Mouse (Mus musculus): ENCODE data around the gene Cemip2.
"Not testable (repeated sequence)": the region's sequence is repeated elsewhere in the genome, so short reads cannot be mapped to it uniquely, and the experiment has no call there.

Cemip2 gene

GRCm38 (mm10) chr19:21865242-21866055 lies 87.3 kb downstream of the Cemip2 start:
- no peak for DNase-seq (ENCODE audit: low spot score in 2 of 2)

DNA sequence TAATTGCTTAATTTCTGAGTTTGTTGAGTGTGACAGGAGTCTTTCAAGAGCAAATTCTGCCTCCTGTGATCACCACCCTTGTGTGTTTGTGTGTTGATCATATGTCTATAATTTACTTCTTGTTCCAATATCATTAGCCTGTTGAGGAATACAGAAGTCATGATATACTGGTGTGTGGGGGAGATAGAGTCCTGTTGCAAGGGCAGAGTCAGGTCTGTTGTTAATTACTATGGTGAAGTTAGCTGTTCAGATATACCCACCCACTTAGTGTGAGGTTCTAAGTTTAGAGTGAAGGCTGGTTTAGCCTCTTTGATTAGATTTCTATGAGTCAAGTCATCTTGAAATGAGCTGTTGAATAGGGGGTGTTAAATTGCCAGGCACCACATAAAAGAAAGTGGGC lies 88.0 kb downstream of the Cemip2 start:
- DNase-seq (ENCODE audit: low spot score in 2 of 2) = no peak

- DNase-seq (ENCODE audit: low spot score in 2 of 2) = not testable (repeated sequence)
Observed at GRCm38 (mm10) chr19:21866756-21867155, 88.6 kb downstream of the Cemip2 start.

GRCm38 (mm10) chr19:21868471-21868870 lies 90.3 kb downstream of the Cemip2 start:
- DNase-seq (ENCODE audit: low spot score in 2 of 2) = no peak

DNA sequence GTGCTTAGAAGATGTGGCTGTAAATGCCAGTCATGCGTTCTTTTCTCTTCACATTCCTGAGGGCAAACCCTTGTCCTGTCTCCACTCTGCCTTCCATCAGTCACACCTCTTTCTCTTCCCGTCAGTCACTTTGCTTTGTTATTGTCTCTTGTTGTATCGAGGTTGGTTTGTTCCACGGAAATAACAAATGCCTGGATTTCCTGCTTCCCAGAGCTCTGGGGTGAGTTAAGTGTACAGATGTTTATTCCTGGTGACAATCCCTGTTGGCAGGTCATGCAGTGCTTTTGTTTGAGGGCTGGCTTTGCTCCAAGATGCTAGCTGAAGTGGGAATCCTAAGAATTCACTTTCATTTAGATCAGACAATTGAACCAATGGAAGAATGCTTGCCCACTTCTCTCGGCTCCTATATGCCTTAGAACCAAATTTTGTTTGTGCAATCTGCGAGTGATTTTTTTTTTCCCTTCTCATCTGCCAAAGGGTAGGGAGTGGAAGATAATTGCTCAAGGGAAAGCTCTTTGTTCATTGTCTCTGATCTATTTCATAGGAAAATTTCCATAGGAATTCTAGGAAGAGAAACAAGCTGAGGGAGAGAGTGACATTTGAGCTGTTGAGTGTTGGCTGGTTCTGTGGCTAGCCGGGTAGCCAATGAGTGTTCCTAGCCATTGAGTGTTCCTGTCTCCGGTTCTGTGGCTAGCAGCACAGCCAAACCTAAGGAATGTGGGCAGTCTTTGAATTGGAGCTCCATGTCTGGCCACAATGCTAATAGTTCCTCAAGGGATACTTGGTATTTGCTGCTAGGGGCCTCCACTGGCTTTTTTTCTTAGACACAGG lies 104.2 kb downstream of the Cemip2 start:
- DNase-seq (ENCODE audit: low spot score in 2 of 2) = no peak

- no peak for DNase-seq (ENCODE audit: low spot score in 2 of 2)
Observed at GRCm38 (mm10) chr19:21883053-21883452, 104.9 kb downstream of the Cemip2 start.

GRCm38 (mm10) chr19:21883922-21884321 lies 105.8 kb downstream of the Cemip2 start:
- no peak for DNase-seq (ENCODE audit: low spot score in 2 of 2)

DNA sequence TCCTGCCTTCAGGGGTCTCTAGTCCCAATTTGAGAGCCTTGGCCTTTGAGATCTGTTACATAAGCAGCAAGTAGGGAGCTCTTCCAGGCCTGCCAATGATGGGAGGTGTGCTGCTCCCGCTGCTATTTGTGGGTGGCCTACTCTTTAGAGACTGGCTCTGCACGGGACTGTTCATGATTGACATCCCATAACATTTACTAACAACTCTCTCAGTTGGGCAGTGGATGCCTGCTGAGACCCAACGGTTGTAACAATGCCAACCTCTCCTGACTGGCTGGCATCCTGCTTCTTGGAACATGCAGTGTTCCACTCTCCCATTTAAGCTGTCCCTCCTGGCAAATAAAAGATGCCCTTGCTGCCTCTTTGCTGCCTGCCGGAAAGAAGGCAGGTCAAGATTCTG lies 106.2 kb downstream of the Cemip2 start:
- no peak for DNase-seq (ENCODE audit: low spot score in 2 of 2)

DNA sequence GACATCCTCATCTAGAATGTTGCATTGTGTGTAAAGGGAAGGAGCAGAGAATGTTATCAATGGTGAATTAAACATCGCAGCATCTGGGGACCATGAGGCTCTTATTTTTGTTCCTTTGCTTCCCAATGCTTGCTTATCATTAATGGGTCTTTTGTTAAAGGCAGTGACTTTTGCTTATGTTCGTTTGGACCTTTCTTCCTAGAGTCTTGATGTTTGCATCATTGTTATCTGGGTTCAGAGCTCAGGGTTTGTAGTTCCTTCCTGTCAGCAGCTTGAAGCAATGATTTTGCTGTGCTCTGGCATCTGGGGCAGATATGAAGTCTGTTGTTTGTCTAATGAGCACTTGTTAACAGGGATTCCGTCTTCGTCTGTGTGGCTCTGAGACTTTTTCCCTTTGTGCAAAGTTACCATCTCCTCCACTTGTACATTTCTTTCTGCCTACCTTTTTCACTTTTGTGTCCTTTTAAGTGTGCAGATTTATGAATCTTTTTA lies 108.1 kb downstream of the Cemip2 start:
- DNase-seq (ENCODE audit: low spot score in 2 of 2) = no peak

DNA sequence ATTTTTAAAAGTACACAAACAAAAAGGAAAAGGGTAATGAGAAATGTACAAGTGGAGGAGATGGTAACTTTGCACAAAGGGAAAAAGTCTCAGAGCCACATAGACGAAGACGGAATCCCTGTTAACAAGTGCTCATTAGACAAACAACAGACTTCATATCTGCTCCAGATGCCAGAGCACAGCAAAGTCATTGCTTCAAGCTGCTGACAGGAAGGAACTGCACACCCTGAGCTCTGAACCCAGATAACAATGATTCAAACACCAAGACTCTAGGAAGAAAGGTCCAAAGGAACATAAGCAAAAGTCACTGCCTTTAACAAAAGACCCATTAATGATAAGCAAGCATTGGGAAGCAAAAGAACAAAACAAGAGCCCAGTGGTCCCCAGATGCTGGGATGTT lies 112.6 kb downstream of the Cemip2 start:
- DNase-seq (ENCODE audit: low spot score in 2 of 2) = no peak

DNA sequence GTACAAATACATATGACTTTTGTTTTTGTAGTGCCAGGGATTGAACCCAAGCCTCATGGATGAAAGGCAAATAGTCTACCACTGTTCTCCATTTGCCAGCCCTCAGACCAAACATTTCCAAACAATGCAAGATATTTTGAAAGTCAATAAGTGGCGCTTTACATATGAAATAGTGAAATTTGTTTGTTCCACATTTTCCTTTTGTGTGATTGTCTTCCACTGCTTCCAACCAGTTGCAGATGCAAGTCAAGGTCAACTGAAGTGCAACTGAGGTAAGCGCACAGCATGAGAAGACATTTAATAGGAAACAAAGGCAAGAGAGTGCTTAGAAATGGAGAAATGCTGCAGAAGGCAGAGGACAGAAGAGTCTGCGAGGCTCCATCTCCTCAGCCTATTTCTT lies 116.7 kb downstream of the Cemip2 start:
- no peak for DNase-seq (ENCODE audit: low spot score in 2 of 2)

DNA sequence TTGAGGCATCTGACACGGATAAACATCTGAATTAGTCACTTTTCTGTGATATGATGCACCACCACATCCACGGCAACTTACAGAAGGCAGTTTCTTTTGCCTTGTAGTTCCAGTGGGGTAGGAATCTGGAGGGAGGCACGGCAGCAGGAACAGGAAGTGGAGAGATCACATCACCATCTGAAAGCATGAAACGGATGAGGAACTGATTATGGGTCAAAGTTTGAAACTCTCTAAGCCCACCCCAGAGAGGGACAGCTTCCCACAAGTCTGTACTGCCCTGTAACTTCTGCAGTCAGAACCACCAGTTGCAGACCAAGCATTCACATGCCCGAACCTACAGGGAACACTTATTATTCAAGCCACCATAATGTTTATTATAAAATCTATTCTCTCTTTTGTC lies 117.4 kb downstream of the Cemip2 start:
- DNase-seq (ENCODE audit: low spot score in 2 of 2) = no peak

DNA sequence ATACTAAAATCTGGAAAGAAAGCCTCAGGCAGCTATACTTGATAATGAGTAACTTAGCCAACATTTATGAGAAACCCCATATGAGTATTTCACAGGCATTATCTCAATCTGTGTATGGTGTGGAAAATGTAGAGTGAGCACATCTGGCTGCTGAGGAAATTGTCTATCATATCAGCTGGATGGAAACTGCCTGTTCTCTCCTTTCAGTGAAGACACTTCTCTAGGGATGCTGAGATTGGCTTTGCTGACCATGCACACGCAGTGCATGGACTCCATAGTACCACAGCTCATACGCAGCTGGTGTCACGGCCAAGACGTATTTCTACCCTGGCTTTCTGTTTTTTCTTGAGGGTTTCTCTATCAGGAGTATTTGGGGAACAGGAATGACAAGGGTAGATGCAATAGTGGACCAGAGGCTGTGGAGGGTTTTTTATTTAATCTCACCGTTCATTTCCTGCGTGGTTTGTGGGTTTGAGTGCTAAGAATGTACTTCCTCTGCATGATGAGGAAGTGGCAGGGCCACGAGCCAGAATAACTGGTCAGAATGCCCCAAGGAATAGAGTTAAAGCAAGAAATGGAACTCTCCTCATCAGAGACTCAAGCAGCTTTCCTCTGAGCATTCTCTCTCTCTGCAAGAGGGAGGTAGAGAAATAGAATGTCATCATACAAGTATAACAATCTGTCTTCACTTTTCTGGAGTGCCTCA lies 119.1 kb downstream of the Cemip2 start:
- no peak for DNase-seq (ENCODE audit: low spot score in 2 of 2)

DNA sequence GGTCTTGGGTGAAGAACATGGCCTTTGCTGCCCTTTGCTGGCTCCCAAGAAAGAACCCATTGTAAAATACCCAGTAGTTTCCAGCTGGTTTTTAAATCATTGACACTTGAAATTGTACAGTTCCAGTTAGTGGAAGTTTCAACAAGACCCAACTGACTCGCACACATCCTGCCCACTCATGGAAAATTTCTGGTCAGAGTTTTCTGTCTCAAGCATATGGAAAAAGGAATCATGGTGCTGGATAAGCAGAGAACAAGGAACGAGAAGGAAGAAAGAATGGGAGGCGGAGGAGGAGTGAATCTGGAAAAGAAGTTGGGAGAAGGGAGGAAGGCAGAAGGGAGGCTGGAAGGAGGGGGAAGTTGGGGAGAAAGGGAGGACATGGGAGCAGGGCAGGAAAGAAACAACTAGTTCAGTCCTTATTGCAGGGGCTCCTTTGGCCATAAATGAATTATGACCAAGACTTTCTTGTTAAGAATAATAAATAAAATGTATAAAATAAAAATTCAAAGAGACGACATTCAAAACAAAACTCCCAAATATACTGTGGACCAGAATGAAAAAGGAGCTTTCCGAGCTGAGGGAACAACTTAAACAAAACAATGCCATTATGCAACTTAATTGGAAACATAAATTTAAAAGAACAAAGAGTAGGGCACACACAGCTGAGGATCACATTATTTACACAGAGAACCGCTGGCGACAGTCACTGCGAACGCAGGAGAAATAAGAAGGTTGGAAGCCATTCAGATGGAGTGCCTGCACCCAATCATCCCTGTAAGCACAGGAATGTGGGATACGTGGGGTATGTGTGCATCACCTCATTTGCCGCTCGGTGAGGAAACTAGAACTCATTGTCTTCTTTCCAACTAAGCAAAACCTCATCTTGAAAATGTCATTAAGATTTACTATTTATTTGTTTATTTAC lies 120.1 kb downstream of the Cemip2 start:
- DNase-seq (ENCODE audit: low spot score in 2 of 2) = no peak

All from left cerebral cortex, adult 9 months (tissue).